Comparison of ENCODE assay signal across 12 mouse cellular contexts in the genomic region with DNA sequence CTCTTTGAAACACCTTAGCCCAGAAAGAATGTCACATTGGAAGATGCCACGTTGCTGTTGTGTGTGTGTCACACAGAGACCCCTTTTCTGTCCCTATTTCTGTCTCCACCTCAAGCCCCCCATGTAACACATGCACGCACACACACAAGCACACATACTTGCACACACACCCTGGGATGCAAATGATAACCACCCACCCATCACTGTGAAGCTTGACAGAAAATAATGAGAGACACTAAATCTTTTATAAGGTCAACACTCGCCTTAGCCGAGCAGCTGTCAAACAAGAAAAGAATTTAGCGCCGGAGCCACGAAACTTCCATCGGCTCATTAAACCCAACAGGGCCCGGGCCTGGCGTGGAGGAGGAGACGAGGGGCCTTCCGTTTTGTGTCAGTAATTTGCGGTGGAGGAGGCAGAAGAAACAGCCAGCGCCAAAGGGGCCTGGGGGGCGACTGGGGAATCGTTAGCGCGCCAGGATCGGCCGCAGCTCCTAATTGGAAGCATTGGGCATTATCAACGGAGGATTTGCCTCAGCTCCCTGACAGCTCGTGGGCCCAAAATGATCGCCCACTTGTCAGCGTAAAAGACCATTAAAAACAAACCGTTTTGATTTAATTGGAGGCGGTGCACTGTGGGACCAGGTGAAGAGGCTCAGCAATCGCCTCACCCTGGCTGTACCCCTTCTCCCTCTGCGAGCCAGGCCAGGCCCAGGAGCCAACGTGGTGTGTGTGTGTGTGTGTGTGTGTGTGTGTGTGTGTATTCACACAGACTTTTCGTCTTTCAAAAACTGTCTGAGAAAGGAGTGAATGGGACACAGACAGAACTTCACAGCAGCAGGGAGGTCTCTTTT. TPM values are rescaled to one million over a fixed set of nuclear protein-coding genes. Genes with fewer than 3 reads are reported as not detected.
DNase-seq lines count a peak whose midpoint lies in the region; ATAC-seq lines count a peak whose summit lies in the region.
"Had no signal": no experiment of that assay in that cellular context is flagged by ENCODE, and none has a peak within 500 bp of the region (broad histone marks: within the 10 kb centered on the region; RNA-seq: fewer than 3 reads in every experiment).

No protein-coding gene starts in this region.

- no peak for DNase-seq in kidney, postnatal 10 days
- peak; percentile 83 for DNase-seq in forebrain, embryonic 14.5 days (ENCODE audit: low spot score)
- DNase-seq in limb, embryonic 10.5 days (ENCODE audit: low spot score), result peak; percentile 54
- DNase-seq in cerebellum, postnatal 4 days (ENCODE audit: low spot score in 2 of 2), result no peak
- no peak for DNase-seq in cerebellum, adult 18-20 months
- DNase-seq in lung, postnatal 10 days, result no peak
- DNase-seq: right cerebral cortex, postnatal 4 days had no signal

- no peak overlapping the region for H3K4me3 ChIP-seq in kidney, embryonic 14.5 days (ENCODE audit: low read length)
- H3K4me3 ChIP-seq in forebrain, embryonic 14.5 days (ENCODE audit: low read depth, low read length), result no peak overlapping the region
- H3K4me3 ChIP-seq in limb, embryonic 10.5 days, result peak overlapping the region; percentile 27; the same call in 1 of the 2 replicates
- H3K4me3 ChIP-seq in neural tube, embryonic 12.5 days, result no peak overlapping the region
- H3K4me3 ChIP-seq: heart, embryonic 12.5 days; myocyte had no signal

- ATAC-seq in kidney, embryonic 14.5 days (ENCODE audit: low FRiP score, low TSS enrichment), result 0 out of 2 replicates have a peak, but pooled peaks have one; percentile 12
- ATAC-seq in forebrain, embryonic 14.5 days, result peak; percentile 76
- no peak for ATAC-seq in neural tube, embryonic 12.5 days (ENCODE audit: low FRiP score, low read depth)
- ATAC-seq: lung, postnatal 0 days had no signal

- WGBS in kidney, embryonic 14.5 days, result 12% methylated on average over 30 of the region's 30 CpGs
- 5% methylated on average over 30 of the region's 30 CpGs for WGBS in forebrain, embryonic 14.5 days
- WGBS in limb, embryonic 10.5 days, result 39% methylated on average over 30 of the region's 30 CpGs
- 18% methylated on average over 30 of the region's 30 CpGs for WGBS in neural tube, embryonic 12.5 days

- peak overlapping the region; percentile 4; the same call in 1 of the 2 replicates for H3K4me2 ChIP-seq in kidney, embryonic 14.5 days (replicated peaks; ENCODE audit: low read depth, low read length)
- peak overlapping the region; percentile 30 for H3K4me2 ChIP-seq in forebrain, embryonic 14.5 days (ENCODE audit: low read length)
- peak overlapping the region; percentile 40 for H3K4me2 ChIP-seq in neural tube, embryonic 12.5 days (replicated peaks)
- H3K4me2 ChIP-seq: heart, embryonic 12.5 days had no signal

- peaks cover 13% of the 10 kb centered on the region; the same call in 1 of the 2 replicates for H3K4me1 ChIP-seq in kidney, embryonic 14.5 days (ENCODE audit: control insufficient read depth, insufficient read depth, low read length)
- H3K4me1 ChIP-seq in forebrain, embryonic 14.5 days (ENCODE audit: control insufficient read depth, insufficient read depth, low read length), result peaks cover 24% of the 10 kb centered on the region
- H3K4me1 ChIP-seq in limb, embryonic 10.5 days, result peaks cover 45% of the 10 kb centered on the region
- peaks cover 24% of the 10 kb centered on the region for H3K4me1 ChIP-seq in neural tube, embryonic 12.5 days

- H3K36me3 ChIP-seq in kidney, embryonic 14.5 days (ENCODE audit: control insufficient read depth, insufficient read depth, low read length), result no peaks in the 10 kb centered on the region
- no peaks in the 10 kb centered on the region for H3K36me3 ChIP-seq in forebrain, embryonic 14.5 days (ENCODE audit: control insufficient read depth, insufficient read depth, low read length)
- no peaks in the 10 kb centered on the region for H3K36me3 ChIP-seq in limb, embryonic 10.5 days
- H3K36me3 ChIP-seq in neural tube, embryonic 12.5 days, result no peaks in the 10 kb centered on the region
- H3K36me3 ChIP-seq: heart, embryonic 12.5 days had no signal

- H3K27ac ChIP-seq in kidney, embryonic 14.5 days (ENCODE audit: low read depth, low read length), result no peak overlapping the region
- peak overlapping the region; percentile 48 for H3K27ac ChIP-seq in forebrain, embryonic 14.5 days (ENCODE audit: low read depth, low read length)
- no peak overlapping the region for H3K27ac ChIP-seq in limb, embryonic 10.5 days
- no peak overlapping the region for H3K27ac ChIP-seq in neural tube, embryonic 12.5 days

- H3K27me3 ChIP-seq in kidney, embryonic 14.5 days (ENCODE audit: control insufficient read depth, insufficient read depth, low read length), result peaks cover 74% of the 10 kb centered on the region
- 0 out of 2 replicates have a peak, but pooled peaks cover 3% of the 10 kb centered on the region for H3K27me3 ChIP-seq in forebrain, embryonic 14.5 days (replicated peaks; ENCODE audit: control insufficient read depth, insufficient read depth, low read length)
- H3K27me3 ChIP-seq in limb, embryonic 10.5 days (ENCODE audit: low read depth, poor library complexity, severe bottlenecking), result peaks cover 76% of the 10 kb centered on the region
- H3K27me3 ChIP-seq in neural tube, embryonic 12.5 days (replicated peaks), result peaks cover 17% of the 10 kb centered on the region

- H3K9me3 ChIP-seq in kidney, embryonic 14.5 days (ENCODE audit: control insufficient read depth, low read length), result no peaks in the 10 kb centered on the region
- H3K9me3 ChIP-seq in forebrain, embryonic 14.5 days (replicated peaks; ENCODE audit: control insufficient read depth, low read length), result no peaks in the 10 kb centered on the region
- H3K9me3 ChIP-seq in limb, embryonic 10.5 days (replicated peaks), result no peaks in the 10 kb centered on the region
- H3K9me3 ChIP-seq in neural tube, embryonic 12.5 days, result no peaks in the 10 kb centered on the region
- H3K9me3 ChIP-seq: heart, embryonic 12.5 days had no signal

- H3K9ac ChIP-seq in kidney, embryonic 14.5 days (ENCODE audit: low read depth, low read length), result no peak overlapping the region
- no peak overlapping the region for H3K9ac ChIP-seq in forebrain, embryonic 14.5 days (ENCODE audit: low read length)
- no peak overlapping the region for H3K9ac ChIP-seq in neural tube, embryonic 12.5 days
- H3K9ac ChIP-seq: heart, embryonic 12.5 days had no signal

RNA-seq across cellular contexts. Expression of a gene that starts 27.4 kb away (rescaled TPM):
- polyA plus RNA-seq in kidney, embryonic 14.5 days (2014; fragmentation: Nextera tagmentation; extraction: Ambion mirVana), result not detected in 2 replicates
- polyA plus RNA-seq in forebrain, embryonic 14.5 days (2014; fragmentation: Nextera tagmentation; extraction: Ambion mirVana), result 1.4 and 1.5 TPM in 2 replicates
- not detected in 2 replicates for polyA plus RNA-seq in limb, embryonic 10.5 days (2016; fragmentation: Nextera tagmentation; extraction: Ambion mirVana)
- polyA plus RNA-seq in neural tube, embryonic 12.5 days (2016; fragmentation: Nextera tagmentation; extraction: Ambion mirVana), result 13.5 and 17.4 TPM in 2 replicates
- polyA plus RNA-seq: heart, embryonic 12.5 days had no signal

Comparison
In these comparisons a context has a peak if more than half of its experiments do, and no peak if none do; other contexts are left out.
1. DNase-seq: peak in forebrain, embryonic 14.5 days (single experiment) and limb, embryonic 10.5 days (single experiment); none in kidney, postnatal 10 days (single experiment), cerebellum, postnatal 4 days (0 of 2), cerebellum, adult 18-20 months (0 of 2) and lung, postnatal 10 days (single experiment).
2. Peak in every context shown above with its lines, with median percentiles within 50 percentile points of each other: H3K4me2 ChIP-seq.